Mouse (Mus musculus): ENCODE results near the gene Aox1. TPM values are rescaled to one million over a fixed set of nuclear protein-coding genes. Genes with fewer than 3 reads are reported as not detected.
A peak's percentile ranks its signal among the peaks of the same experiment; 100 is the strongest.

Aox1 gene
- polyA plus RNA-seq, 1 experiment from 2014 or later: 0.08 TPM

DNA sequence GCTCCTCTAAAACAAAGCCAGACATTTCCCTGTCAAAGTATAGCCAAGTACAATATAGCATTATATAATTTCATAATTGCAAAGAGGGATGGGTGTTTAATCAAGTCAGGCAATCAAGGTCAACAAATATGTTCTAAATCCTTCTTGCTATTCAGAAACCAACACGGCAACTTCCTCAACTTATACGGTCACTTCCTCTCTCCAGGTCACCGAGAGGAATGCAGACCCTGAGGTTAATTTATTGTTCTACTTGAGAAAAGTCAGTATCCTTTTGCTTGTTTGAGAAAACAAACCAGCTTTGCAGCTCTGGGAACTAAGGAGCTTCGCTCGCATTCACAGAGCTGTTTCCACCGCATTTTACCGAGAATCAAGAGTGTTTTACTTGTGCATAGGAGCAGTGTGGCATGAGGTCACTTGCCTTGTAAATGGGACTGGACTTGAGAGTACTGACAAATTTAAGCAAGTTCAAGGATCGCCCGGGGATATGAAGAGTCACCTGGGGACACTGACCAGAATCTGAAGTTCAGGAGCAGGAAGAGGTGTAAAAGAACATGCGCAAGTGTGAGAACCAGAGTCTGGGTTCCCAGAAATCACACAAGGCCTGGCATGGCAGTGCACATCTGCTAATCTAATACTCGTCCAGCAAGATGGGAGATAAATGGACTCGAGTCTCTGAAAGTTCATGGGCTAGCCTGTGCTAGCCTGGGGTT, 85.1 kb downstream of the Aox1 start:
- Histone ChIP-seq H3K4me3 (ENCODE audit: low read depth, low read length) (no peak overlapping the region), H3K4me1 (replicated peaks; ENCODE audit: control insufficient read depth, insufficient read depth, low read length) (no peaks in the 10 kb centered on the region), H3K9me3 (ENCODE audit: control insufficient read depth) (no peaks in the 10 kb centered on the region), H3K36me3 (ENCODE audit: control insufficient read depth, insufficient read depth) (no peaks in the 10 kb centered on the region), H3K27ac (ENCODE audit: low read depth, low read length) (no peak overlapping the region), H3K4me2 (replicated peaks; ENCODE audit: low read depth) (no peak overlapping the region), H3K27me3 (replicated peaks; ENCODE audit: control insufficient read depth, insufficient read depth, low read length) (no peaks in the 10 kb centered on the region), H3K9ac (ENCODE audit: low read depth, low read length) (no peak overlapping the region)
- 54% methylated on average over 12 of the region's 12 CpGs for WGBS
- no peak for ATAC-seq
- no peak for TF ChIP-seq CTCF (IDR thresholded peaks at IDR 0.05; ENCODE audit: low read depth)

DNA sequence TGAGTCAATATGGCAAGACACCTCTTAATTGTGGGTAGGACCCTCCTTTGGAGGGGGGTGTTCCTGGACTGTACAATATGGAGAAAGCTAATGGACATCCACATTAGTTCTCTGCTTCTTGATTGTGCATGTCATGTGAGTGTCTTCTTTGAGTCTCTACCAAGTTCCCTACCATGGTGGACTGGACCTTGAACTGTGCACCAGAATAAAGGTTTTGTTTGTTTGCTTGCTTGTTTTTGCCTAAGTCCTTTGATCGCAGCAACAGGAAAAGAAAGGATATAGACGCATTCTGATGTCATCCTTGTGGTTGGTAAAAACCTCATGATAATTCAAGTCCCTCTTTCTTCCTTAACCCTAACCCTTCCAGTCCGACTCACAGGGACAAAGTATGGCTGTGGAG, 88.5 kb downstream of the Aox1 start:
- H3K4me2 ChIP-seq (replicated peaks; ENCODE audit: low read depth): no peak overlapping the region
- H3K36me3 ChIP-seq (ENCODE audit: control insufficient read depth, insufficient read depth): no peaks in the 10 kb centered on the region
- no peak for TF ChIP-seq CTCF (IDR thresholded peaks at IDR 0.05; ENCODE audit: low read depth)
- H3K4me1 ChIP-seq (replicated peaks; ENCODE audit: control insufficient read depth, insufficient read depth, low read length): no peaks in the 10 kb centered on the region
- H3K9me3 ChIP-seq (ENCODE audit: control insufficient read depth): no peaks in the 10 kb centered on the region
- H3K27ac ChIP-seq (ENCODE audit: low read depth, low read length): no peak overlapping the region
- no peaks in the 10 kb centered on the region for H3K27me3 ChIP-seq (replicated peaks; ENCODE audit: control insufficient read depth, insufficient read depth, low read length)
- 92% methylated on average over 3 of the region's 3 CpGs for WGBS
- no peak overlapping the region for H3K4me3 ChIP-seq (ENCODE audit: low read depth, low read length)
- no peak for ATAC-seq
- H3K9ac ChIP-seq (ENCODE audit: low read depth, low read length): no peak overlapping the region

DNA sequence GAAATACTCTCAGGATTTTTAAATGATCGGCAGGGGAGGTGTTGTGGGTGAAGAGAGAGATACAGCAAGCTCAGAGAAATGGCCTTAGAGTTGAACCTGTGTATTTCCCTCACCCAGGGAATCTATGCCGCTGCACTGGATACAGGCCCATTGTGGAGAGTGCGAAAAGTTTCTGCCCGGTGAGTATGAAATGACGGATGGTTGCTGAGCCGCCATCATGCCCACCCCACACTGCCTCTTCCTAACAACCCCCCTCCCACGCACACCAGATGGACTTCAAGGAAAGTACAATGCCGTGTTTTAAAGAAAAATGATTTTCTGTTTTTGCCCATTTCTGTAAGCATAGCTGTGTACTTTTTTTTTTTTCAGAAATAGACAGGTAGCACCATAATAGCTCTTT, 95.2 kb downstream of the Aox1 start:
- Histone ChIP-seq H3K9ac (ENCODE audit: low read depth, low read length) (no peak overlapping the region), H3K27ac (ENCODE audit: low read depth, low read length) (no peak overlapping the region), H3K9me3 (ENCODE audit: control insufficient read depth) (no peaks in the 10 kb centered on the region), H3K4me1 (replicated peaks; ENCODE audit: control insufficient read depth, insufficient read depth, low read length) (no peaks in the 10 kb centered on the region), H3K4me3 (ENCODE audit: low read depth, low read length) (no peak overlapping the region), H3K4me2 (replicated peaks; ENCODE audit: low read depth) (no peak overlapping the region), H3K27me3 (replicated peaks; ENCODE audit: control insufficient read depth, insufficient read depth, low read length) (no peaks in the 10 kb centered on the region), H3K36me3 (ENCODE audit: control insufficient read depth, insufficient read depth) (no peaks in the 10 kb centered on the region)
- TF ChIP-seq CTCF (IDR thresholded peaks at IDR 0.05; ENCODE audit: low read depth): no peak
- ATAC-seq: no peak
- WGBS: 88% methylated on average over 8 of the region's 8 CpGs

DNA sequence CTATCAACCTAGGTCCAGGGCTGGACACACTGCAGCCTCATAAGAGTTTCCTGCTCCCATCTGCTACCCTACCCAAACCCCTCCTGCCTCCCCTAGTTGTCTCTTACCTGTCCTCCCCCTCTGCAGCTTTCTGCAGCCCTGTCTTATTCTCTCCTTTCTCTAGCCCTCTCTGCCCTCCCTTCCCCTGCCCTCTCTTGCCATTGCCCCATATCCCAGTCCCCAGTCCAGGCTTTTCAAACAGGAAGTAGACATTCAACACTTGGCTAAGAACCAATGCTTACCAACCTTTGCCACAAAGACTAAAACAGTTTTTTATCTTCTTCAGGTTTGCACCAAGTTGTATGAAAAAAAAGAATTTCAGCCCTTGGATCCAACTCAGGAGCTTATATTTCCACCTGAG, 108.2 kb downstream of the Aox1 start:
- Histone ChIP-seq H3K4me3 (ENCODE audit: low read depth, low read length) (no peak overlapping the region), H3K36me3 (ENCODE audit: control insufficient read depth, insufficient read depth) (no peaks in the 10 kb centered on the region), H3K27me3 (replicated peaks; ENCODE audit: control insufficient read depth, insufficient read depth, low read length) (no peaks in the 10 kb centered on the region), H3K4me2 (replicated peaks; ENCODE audit: low read depth) (no peak overlapping the region), H3K9ac (ENCODE audit: low read depth, low read length) (no peak overlapping the region), H3K4me1 (replicated peaks; ENCODE audit: control insufficient read depth, insufficient read depth, low read length) (no peaks in the 10 kb centered on the region), H3K27ac (ENCODE audit: low read depth, low read length) (no peak overlapping the region), H3K9me3 (ENCODE audit: control insufficient read depth) (0 out of 2 replicates have a peak, but pooled peaks cover 6% of the 10 kb centered on the region)
- ATAC-seq: no peak
- no peak for TF ChIP-seq CTCF (IDR thresholded peaks at IDR 0.05; ENCODE audit: low read depth)

DNA sequence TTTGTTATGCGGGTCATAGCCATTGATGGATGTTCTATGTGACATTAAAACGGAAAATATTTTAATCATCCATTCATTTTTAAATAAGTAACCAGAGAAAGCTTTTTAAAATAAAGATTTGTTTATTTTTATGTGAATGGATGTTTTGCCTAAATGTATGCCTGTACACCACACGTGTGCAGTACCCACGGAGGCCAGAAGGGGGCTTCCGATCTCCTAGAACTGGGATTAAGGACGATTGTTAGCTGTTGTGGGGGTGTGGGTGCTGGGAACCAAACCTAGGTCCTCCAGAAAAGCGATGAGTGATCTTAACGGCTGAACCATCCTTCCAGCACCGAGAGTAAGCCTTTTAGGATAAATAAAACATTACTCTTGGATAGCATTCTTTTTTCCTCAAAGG, 109.3 kb downstream of the Aox1 start:
- H3K4me2 ChIP-seq (replicated peaks; ENCODE audit: low read depth): no peak overlapping the region
- no peak overlapping the region for H3K27ac ChIP-seq (ENCODE audit: low read depth, low read length)
- no peaks in the 10 kb centered on the region for H3K4me1 ChIP-seq (replicated peaks; ENCODE audit: control insufficient read depth, insufficient read depth, low read length)
- H3K27me3 ChIP-seq (replicated peaks; ENCODE audit: control insufficient read depth, insufficient read depth, low read length): no peaks in the 10 kb centered on the region
- H3K36me3 ChIP-seq (ENCODE audit: control insufficient read depth, insufficient read depth): no peaks in the 10 kb centered on the region
- H3K9ac ChIP-seq (ENCODE audit: low read depth, low read length): no peak overlapping the region
- TF ChIP-seq CTCF (IDR thresholded peaks at IDR 0.05; ENCODE audit: low read depth): 0 out of 2 replicates have a peak, but pooled peaks have one; percentile 15
- no peak overlapping the region for H3K4me3 ChIP-seq (ENCODE audit: low read depth, low read length)
- 0 out of 2 replicates have a peak, but pooled peaks cover 6% of the 10 kb centered on the region for H3K9me3 ChIP-seq (ENCODE audit: control insufficient read depth)
- 89% methylated on average over 9 of the region's 9 CpGs for WGBS
- no peak for ATAC-seq

DNA sequence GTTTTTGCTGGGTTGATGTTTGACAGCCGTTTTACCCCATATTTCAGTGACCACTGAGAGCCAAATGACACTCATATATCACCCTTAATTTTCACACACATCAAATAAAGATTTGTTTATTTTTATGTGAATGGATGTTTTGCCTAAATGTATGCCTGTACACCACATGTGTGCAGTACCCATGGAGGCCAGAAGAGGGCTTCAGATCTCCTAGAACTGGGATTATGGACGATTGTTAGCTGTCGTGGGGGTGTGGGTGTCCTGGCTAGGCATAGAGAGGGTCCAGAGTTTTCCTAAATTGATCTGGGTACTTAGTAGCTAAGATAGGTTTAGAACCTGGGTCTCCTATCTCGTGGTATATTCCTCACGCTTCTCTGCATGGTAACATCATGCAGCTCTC, 110.9 kb downstream of the Aox1 start:
- Histone ChIP-seq H3K36me3 (ENCODE audit: control insufficient read depth, insufficient read depth) (no peaks in the 10 kb centered on the region), H3K4me1 (replicated peaks; ENCODE audit: control insufficient read depth, insufficient read depth, low read length) (no peaks in the 10 kb centered on the region), H3K4me2 (replicated peaks; ENCODE audit: low read depth) (no peak overlapping the region), H3K27ac (ENCODE audit: low read depth, low read length) (no peak overlapping the region), H3K27me3 (replicated peaks; ENCODE audit: control insufficient read depth, insufficient read depth, low read length) (no peaks in the 10 kb centered on the region), H3K4me3 (ENCODE audit: low read depth, low read length) (no peak overlapping the region), H3K9me3 (ENCODE audit: control insufficient read depth) (0 out of 2 replicates have a peak, but pooled peaks cover 6% of the 10 kb centered on the region), H3K9ac (ENCODE audit: low read depth, low read length) (no peak overlapping the region)
- no peak for ATAC-seq
- 88% methylated on average over 5 of the region's 5 CpGs for WGBS
- TF ChIP-seq CTCF (IDR thresholded peaks at IDR 0.05; ENCODE audit: low read depth): 0 out of 2 replicates have a peak, but pooled peaks have one; percentile 24

Data from intestine, postnatal 0 days (tissue).